In genomic region chr1:65063352-65063751, GRCm38 (mm10) we compare ENCODE assay signal across 37 mouse cellular contexts. TPM values are rescaled to one million over a fixed set of nuclear protein-coding genes. Genes with fewer than 3 reads are reported as not detected.
"Had no signal": no experiment of that assay in that cellular context is flagged by ENCODE, and none has a peak within 500 bp of the region (broad histone marks: within the 10 kb centered on the region; RNA-seq: fewer than 3 reads in every experiment).

Gene Crygd (minus strand): TSS chr1:65063452.

- H3K9me3 ChIP-seq: heart, embryonic 13.5 days; hindbrain, embryonic 13.5 days; hindbrain, embryonic 15.5 days; intestine, embryonic 15.5 days; limb, embryonic 10.5 days; limb, embryonic 12.5 days; liver, embryonic 13.5 days; liver, embryonic 15.5 days had no signal

- H3K4me2 ChIP-seq: heart, embryonic 11.5 days; heart, embryonic 13.5 days; hindbrain, embryonic 13.5 days; hindbrain, embryonic 15.5 days; intestine, embryonic 15.5 days; limb, embryonic 12.5 days; liver, embryonic 11.5 days; liver, embryonic 13.5 days; liver, embryonic 15.5 days had no signal

- DNase-seq: gastrocnemius, postnatal 14 days; gastrocnemius, postnatal 36 days; heart, adult 2 months; heart, postnatal 10 days; kidney, adult 18-20 months; kidney, adult 8-10 months; kidney, postnatal 10 days; kidney, postnatal 25 days; kidney, postnatal 4 days; liver; liver, embryonic 13.5 days; liver, postnatal 0 days had no signal

- H3K4me3 ChIP-seq: heart, adult 2 months; heart, embryonic 13.5 days; hindbrain, embryonic 13.5 days; hindbrain, embryonic 15.5 days; intestine, embryonic 15.5 days; layer of hippocampus, adult 2 months; left cerebral cortex, adult 2 months; limb, embryonic 10.5 days; limb, embryonic 12.5 days; liver, embryonic 13.5 days; liver, embryonic 15.5 days had no signal

- ATAC-seq: inflammation-experienced regulatory T-cells, adult 6 months; intestine, embryonic 15.5 days; intestine, postnatal 0 days; liver, postnatal 0 days had no signal

- H3K4me1 ChIP-seq: heart, embryonic 13.5 days; hindbrain, embryonic 13.5 days; hindbrain, embryonic 15.5 days; intestine, embryonic 15.5 days; limb, embryonic 10.5 days; liver, embryonic 13.5 days; liver, embryonic 15.5 days had no signal

- H3K36me3 ChIP-seq: heart, embryonic 13.5 days; hindbrain, embryonic 13.5 days; hindbrain, embryonic 15.5 days; intestine, embryonic 15.5 days; limb, embryonic 10.5 days; limb, embryonic 12.5 days; liver, embryonic 13.5 days; liver, embryonic 15.5 days had no signal

- H3K27me3 ChIP-seq: heart, embryonic 13.5 days; hindbrain, embryonic 13.5 days; hindbrain, embryonic 15.5 days; intestine, embryonic 15.5 days; limb, embryonic 12.5 days; liver, embryonic 13.5 days; liver, embryonic 15.5 days had no signal

- H3K27ac ChIP-seq: heart, adult 2 months; heart, embryonic 13.5 days; hindbrain, embryonic 13.5 days; hindbrain, embryonic 15.5 days; intestine, embryonic 15.5 days; layer of hippocampus, adult 2 months; left cerebral cortex, adult 2 months; limb, embryonic 10.5 days; limb, embryonic 12.5 days; liver, embryonic 13.5 days; liver, embryonic 15.5 days had no signal

- H3K9ac ChIP-seq: heart, embryonic 13.5 days; hindbrain, embryonic 13.5 days; hindbrain, embryonic 15.5 days; intestine, embryonic 15.5 days; limb, embryonic 12.5 days; liver, embryonic 13.5 days; liver, embryonic 15.5 days; liver, postnatal 0 days had no signal

RNA-seq across cellular contexts. Expression of gene Crygd, which starts in this region (rescaled TPM):
- total RNA-seq: gastrocnemius, adult 18-20 months; gastrocnemius, postnatal 14 days; gastrocnemius, postnatal 36 days; heart, adult 2 months; heart, postnatal 10 days; heart, postnatal 25 days; hematopoietic stem cell, adult 5-6 weeks; layer of hippocampus, adult 2 months; layer of hippocampus, postnatal 10 days; layer of hippocampus, postnatal 25 days; left cerebral cortex, adult 2 months; left cerebral cortex, postnatal 14 days; left cerebral cortex, postnatal 36 days had no signal
- polyA plus RNA-seq: heart, adult 2 months; heart, embryonic 11.5 days; heart, embryonic 13.5 days; heart, embryonic 16.5 days; hindbrain, embryonic 11.5 days; hindbrain, embryonic 13.5 days; inflammation-experienced regulatory T-cells, adult 6 months; intestine, embryonic 15.5 days; intestine, postnatal 0 days; kidney, embryonic 14.5 days; kidney, embryonic 16.5 days; limb, embryonic 10.5 days; limb, embryonic 12.5 days; limb, embryonic 14.5 days; liver, embryonic 11.5 days; liver, embryonic 13.5 days; liver, embryonic 15.5 days; liver, postnatal 0 days had no signal
